Mouse (Mus musculus) cerebellum, adult 11 months (tissue): ENCODE measurements around the gene Mcoln2.

ENCODE experiments used
- DNase-seq: peaks from one replicate; pipeline ENCODE4 v3.0.0; 2022

Mcoln2 gene

DNA sequence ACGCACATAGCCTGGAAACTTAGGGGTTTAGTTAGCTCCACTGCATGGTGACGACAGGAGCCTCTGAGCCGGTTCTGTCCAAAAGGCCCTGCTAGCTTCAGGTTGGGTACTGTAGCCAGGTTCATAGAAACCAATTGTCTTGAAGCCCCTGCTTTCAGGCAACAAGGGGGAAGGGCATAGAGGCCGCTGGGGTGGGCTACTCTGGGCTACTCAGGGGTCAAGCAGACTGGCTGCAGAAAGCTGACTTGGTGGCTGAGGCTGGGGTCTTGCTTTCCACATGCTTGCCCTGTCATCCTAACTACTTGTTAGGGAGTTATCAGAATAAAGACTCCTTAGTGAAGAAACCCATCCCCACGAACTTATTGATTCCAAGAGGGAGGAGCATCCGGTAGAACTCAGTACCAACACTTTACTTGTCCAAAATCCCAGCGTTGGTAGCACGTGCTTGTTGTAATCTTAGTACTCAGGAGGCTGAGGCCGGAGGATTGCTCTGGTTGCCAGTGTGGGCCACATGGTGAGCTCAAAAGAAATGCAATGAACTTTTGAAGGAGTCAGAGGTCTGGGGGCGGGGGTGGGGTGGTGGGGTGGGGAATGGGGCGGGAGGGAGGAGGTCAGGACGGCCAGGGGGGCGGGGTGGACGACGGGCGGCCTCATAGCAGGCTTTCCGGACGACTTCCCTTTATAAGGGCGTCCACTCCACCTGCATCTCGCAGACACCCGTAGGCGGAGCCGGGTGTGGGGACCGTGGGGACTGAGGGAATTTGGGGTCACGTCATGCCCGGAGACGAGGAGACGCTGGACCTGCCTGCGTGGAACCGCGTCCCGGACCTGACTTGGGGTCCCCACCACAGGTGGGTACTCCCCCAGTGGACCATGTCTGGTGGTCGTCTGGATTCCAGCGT lies at the start of gene Mcoln2:
Gene Mcoln2 (plus strand): TSS at position 678 of the 902 bp plus-strand sequence.
- DNase-seq: no peak

DNA sequence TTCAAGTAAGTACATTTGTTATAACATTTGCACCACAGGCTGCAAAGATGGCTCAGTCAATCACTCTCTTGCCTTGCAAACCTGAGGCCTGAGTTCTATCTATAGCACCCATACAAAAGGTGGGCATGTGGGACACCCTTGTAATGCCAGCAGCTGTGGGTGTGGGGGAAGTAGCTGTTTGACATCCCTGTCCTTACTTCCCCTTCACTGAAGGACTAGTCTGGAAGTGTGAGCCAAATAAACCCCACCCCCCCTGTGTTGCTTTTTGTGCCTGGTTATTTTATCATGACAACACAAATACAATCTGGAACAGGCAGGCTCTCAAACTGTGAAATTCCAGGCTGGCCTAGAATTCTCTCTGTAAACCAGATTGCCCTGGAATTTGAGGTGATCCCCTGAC lies 49.7 kb upstream of the Mcoln2 start:
- no peak for DNase-seq

DNA sequence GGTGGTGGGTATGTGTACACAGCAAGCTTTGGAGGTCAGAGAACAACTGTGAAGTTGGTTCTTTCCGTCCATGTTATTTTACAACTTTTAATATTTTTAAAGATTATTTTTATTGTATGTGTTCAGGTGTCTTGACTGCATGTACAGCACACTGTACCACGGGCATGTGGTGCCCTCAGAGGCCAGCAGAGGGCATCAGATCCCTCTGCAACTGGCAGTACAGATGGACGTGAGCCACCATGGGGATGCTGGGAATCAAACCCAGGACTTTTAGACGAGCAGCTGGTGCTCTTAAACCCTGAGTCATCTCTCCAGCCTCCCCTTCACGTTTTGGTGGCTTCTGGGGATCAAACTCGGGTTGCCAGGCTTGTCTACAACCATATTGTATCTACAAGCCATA lies 47.6 kb upstream of the Mcoln2 start:
- DNase-seq: no peak

GRCm38 (mm10) chr3:146107116-146107849 lies 42.4 kb upstream of the Mcoln2 start:
- DNase-seq: no peak

DNA sequence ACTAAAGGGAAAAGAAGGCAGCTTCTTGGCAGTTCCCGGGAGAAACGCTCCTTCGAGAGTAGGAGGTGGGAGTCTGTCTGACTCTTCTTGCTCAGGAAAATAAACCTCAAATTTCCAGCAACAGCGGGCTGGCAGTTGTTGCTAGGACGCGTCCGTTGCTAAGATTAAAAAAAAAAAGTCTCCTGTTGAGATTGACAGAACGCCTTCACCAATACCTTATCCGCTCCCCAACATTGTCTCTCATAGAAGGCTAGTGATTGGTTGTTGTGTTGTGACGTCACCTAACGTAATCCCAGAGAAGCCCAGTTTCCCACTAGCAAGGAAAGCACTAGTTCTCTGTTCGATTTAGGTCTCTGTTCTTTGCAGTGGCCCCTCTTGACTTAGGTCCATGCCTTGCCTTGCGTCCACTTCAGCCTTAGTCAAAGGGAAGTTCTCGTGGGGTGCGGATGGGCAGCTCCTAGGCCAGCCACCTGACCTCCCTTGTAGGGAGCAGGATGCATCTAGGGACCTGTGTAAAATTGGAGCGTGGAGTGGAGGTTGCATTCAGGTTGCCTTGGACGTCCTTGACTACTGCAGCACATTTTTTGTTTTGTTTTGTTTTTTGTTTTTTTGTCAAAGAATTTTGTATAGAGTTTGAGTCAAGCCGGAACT lies 41.6 kb upstream of the Mcoln2 start, which contains the start of gene Wdr63:
Gene Wdr63 (minus strand): TSS at position 210 of the 651 bp plus-strand sequence.
- peak; percentile 4 for DNase-seq

GRCm38 (mm10) chr3:146108945-146109344 lies 40.7 kb upstream of the Mcoln2 start:
- no peak for DNase-seq

- no peak for DNase-seq
Observed at GRCm38 (mm10) chr3:146110358-146110757, 39.3 kb upstream of the Mcoln2 start.

- DNase-seq: no peak
Observed at GRCm38 (mm10) chr3:146110916-146111315, 38.7 kb upstream of the Mcoln2 start.

- no peak for DNase-seq
Observed at GRCm38 (mm10) chr3:146117258-146117996, 32.2 kb upstream of the Mcoln2 start, which contains the start of gene Mcoln3. Mcoln3 (plus strand) TSS chr3:146117450.

DNA sequence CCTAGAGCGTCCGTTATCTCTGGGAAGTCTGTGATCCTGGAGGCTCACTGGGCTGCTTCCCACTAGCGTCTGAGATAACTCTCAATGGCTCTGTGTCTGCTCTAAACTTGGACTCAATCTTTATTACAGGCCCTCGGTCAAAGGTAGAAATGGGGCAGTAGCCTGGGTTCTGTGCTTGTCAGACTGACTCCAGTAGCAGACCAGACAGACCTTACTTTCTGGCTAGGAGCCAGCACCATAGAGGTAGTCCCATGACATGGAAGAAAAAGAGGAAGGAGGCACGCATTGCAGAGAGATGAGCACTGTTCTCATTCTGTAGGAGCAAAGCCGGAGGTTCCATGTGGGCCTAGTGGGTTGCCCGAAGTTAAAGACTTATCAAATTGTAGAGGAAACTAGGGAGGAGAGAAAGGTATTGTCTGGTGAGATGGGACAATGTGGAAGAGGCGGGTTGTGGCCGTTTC lies 31.6 kb upstream of the Mcoln2 start:
- no peak for DNase-seq

DNA sequence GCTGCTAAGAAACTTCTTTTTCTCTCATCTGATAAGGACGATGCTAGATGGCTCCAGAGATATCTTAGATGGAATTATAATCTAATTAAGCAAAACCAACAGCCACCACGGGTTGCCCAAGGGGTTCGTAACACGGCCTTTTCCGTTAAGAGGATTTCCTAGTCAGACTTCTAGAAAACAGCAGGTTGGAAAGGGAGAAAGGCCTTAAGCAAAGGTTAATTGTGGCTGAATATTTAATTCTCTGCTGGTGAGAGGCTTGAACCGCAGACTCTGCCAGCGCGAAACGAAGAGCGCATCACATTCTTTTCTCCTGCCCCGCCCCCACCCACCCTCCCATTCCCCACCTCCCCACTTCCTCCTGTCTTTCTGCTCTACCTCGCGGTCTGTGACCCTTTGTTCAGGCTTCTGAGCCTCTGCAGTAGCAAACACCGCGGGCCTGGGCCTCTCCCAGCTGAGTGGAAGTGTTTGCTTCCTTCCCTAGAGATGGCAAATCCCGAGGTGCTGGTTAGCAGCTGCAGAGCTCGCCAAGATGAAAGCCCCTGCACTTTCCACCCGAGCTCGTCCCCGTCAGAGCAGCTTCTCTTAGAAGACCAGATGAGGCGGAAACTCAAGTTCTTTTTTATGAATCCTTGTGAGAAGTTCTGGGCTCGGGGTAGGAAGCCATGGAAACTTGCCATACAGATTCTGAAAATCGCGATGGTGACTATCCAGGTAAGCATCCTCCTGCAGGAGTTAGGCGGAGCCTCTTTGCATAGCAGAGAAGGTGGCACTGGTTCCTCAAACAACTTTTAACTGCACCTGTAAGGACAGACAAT lies 28.1 kb upstream of the Mcoln2 start:
- DNase-seq: no peak

DNA sequence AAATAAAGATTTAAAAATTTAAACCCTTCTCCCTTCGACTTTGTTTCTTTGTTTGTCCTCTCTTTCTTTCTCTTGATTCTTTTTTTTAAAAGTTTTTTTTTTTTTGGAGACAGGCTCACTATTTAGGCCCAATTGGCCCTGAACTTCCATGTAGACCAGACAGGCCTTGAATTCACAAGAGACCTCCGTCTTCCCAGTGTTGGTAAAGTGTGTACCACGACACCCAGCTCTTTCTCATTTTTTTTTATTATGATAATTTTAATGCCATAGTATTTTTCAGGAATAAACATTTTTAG lies 27.6 kb upstream of the Mcoln2 start:
- no peak for DNase-seq

GRCm38 (mm10) chr3:146122807-146123463 lies 26.7 kb upstream of the Mcoln2 start:
- DNase-seq: no peak

- no peak for DNase-seq
Observed at GRCm38 (mm10) chr3:146123464-146123825, 26.2 kb upstream of the Mcoln2 start.

DNA sequence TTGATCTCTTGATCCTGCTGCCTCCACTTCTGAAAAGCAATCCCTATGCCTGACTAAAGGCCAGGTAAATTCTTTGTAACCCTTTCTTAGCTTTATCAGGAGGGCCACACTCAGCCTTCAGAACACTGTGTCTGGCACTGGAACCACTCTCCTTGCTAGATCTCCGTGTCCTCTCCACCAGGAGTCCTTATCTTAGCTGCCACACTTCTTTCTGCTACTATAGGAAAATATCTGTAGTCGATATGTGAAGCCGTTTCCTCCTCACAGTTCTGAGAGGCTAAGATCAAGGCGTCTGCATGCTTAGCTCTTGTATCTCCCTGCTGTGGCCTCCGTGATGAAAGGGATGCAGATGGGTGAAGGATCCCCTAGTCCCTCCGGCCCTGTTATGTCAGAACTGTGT lies 22.4 kb upstream of the Mcoln2 start:
- no peak for DNase-seq

DNA sequence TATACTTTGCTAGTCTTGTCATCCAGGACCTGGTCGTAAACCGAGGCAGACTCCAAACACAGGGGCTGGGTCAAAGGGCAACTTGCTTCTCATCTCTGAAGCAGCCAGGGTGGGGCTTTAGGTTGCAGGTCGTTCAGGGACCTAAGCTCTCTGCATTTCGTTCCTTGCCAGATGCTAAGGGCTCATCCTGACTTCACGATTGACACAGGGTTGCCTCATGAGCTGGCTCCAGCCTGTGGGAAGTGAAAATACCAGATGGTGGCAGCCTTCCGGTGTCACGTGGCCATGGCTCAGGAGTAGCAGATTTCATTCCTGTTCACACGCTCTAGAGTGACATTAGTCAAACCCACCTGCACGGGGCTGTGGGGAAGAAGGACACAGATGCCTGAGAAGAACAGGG lies 14.8 kb upstream of the Mcoln2 start:
- DNase-seq: no peak

DNA sequence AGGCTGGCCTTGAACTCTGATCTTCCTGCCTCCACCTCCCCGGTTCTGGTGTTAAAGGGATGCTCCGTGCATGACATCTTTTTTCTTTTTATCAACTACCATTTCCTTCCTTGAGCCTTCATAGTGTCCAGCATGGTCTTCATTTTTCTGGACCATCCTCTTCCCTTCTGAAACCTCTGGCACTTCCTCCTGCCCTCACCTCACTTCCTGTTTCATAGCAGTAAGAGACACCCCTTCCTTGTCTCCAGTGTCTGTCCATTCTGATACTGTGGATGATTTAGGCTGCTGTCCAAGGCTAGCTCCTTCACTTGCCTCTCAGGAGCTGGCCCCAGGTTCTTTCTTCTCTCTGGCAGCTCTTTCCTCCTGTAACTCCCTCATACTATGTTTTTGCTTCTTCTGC lies 14.2 kb upstream of the Mcoln2 start:
- DNase-seq: no peak

GRCm38 (mm10) chr3:146136422-146136821 lies 13.2 kb upstream of the Mcoln2 start:
- DNase-seq: no peak

- DNase-seq: no peak
Observed at GRCm38 (mm10) chr3:146140276-146140675, 9.4 kb upstream of the Mcoln2 start.

- DNase-seq: no peak
Observed at GRCm38 (mm10) chr3:146142523-146142922, 7.1 kb upstream of the Mcoln2 start.

DNA sequence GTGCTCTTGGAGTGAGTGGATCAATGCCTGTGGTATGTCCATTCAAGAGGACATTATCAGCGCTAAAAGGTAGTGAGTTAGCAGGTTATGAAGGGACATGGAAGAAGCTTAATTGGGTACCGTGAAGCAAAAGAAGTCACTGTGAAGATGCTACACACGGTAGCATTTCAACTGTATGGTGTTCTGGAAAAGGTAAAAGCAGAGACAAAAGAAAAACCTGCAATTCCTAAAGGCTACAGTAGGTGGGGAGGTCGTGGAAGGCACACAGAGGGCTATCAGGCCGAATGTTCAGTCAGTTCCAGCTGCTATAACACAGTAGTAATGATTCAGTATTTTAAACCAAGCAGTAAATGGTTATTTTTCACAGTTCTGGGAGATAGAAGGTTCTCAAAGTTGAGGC lies 4.1 kb upstream of the Mcoln2 start:
- DNase-seq: no peak
